Mouse (Mus musculus) thymus, adult 2 months (tissue): Measurements from ENCODE around the gene Cdsn.

Source experiments
- CTCF ChIP-seq: fragments of 200-500 bp; IDR thresholded peaks from 2 replicates; pipeline ENCODE4 v1.5.1; 2012; ENCODE audit warnings: mild to moderate bottlenecking, control low read depth, low read length, moderate library complexity, borderline replicate concordance; ENCODE audit not compliant: control insufficient read depth, poor library complexity, insufficient read depth; ENCODE audit errors: extremely low read depth
- POLR2A ChIP-seq: fragments of 200-500 bp; IDR thresholded peaks from 2 replicates; pipeline ENCODE4 v1.6.1; 2012; ENCODE audit warnings: mild to moderate bottlenecking, low read length, control low read depth, moderate library complexity; ENCODE audit not compliant: control insufficient read depth, poor library complexity, insufficient read depth; ENCODE audit errors: extremely low read depth

DNA sequence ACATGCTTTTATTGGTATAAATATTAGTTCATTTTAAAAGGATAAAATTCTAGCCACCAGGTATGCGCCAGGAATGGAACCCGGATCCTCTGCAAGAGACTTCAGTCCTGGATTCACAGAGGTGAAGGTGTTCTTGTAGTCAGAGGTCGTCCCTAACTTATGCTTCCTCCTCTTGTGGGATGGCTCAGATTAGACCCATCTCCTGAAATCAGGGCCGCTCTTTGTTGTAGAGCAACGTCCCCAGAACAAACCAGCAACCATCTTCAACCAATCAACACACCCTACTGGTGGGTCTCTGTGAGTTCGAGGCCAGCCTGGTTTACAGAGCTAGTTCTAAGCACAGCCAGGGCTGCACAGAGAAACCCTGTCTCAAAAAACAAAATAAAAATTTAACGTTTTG lies 42.5 kb downstream of the Cdsn start:
- TF ChIP-seq CTCF, result no peak
- no peak for TF ChIP-seq POLR2A
